Mouse (Mus musculus) spleen, postnatal 0 days (tissue): ENCODE data around the gene Olfr332. TPM values are rescaled to one million over a fixed set of nuclear protein-coding genes. Genes with fewer than 3 reads are reported as not detected.

ENCODE experiments used
- polyA plus RNA-seq: library from polyadenylated mRNA; unstranded; fragments of >200 nt; fragmentation: Nextera tagmentation; extraction: Ambion mirVana; gene quantifications from 2 replicates; pipeline ENCODE4 v1.2.1, GENCODE M21; 2015

The Olfr332 gene
- not detected in 2 replicates for polyA plus RNA-seq

DNA sequence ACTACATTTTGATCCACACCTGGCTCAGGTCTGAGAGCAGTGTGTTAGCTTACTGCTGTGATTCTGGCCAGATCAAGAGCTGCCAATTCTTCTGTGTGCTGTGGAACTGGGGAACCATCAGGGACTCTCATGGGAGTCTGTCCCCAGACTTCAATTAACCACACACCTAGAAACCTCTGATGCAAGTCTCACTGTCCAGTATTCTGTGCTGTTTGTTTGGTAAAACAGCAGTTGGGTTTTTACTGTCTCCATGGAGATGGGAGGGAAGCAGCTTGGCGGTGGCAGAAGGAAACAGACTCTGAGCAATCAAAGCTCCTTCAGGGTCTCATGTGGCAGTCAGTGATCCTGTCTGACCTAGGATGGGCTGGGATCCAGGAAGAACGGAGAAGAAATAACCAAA is at the start of gene Olfr332:
TSS of gene Olfr332 (minus strand) at position 101 of the 400 bp plus-strand sequence.

DNA sequence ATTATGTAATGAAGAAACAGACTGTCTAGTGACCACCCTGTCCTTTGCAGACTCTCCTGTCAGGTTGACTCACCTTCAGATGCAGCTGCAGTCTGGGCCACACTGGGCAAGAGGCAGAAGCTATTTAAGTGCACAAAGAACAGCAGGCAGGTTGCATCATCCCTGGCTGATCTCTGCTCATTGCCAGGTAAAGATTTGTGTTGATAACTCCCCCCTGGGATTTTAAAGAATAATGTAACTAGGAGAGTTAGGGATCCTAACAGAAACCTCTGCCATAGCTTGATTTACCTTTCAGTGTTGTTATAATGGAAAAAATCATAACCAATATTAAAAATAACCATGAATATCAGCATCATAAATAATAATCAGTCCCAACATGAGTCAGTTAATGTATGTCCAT is 42.4 kb upstream of the Olfr332 start, which contains the start of gene Olfr330:
TSS of gene Olfr330 (minus strand) at position 101 of the 400 bp plus-strand sequence.

DNA sequence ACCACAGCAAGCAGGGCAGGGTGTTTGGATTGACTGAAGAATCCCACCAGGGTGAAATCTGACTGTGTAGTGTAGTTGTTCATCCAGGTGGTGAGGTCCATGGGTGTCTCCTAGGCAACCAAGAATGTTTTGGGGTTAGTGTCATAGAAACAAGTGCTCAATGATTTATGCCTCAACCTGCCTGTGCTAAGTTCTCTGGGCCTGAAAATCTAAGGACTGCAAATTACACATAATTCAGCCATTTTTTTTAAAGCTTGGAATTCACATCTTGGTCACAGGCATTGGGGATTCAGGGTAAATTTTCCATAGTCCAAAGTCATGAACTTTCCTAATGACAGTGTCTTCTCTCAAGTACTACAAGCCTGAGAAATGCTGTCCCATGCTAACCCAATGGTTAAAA is 10.1 kb upstream of the Olfr332 start, which contains the start of gene Olfr331:
TSS of gene Olfr331 (minus strand) at position 101 of the 400 bp plus-strand sequence.

DNA sequence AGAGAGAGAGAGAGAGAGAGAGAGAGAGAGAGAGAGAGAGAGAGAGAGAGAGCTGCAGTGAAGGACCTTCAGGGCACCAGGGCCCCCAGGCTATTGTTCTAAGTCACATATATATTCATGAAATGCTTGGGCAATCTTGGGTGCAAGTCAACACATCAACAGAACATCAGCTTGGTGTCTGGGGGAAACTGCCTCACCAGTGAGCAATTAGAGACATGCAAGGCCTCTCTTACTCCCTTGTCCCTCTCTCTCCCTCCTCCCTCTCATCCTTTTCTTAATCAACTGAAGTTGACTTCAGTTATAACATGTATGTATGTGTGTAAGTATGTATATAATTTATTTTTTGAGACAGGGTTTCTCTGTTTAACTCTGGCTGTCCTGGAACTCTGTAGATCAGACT is 30.2 kb downstream of the Olfr332 start, which contains the start of gene Olfr30:
TSS of gene Olfr30 (minus strand) at position 101 of the 400 bp plus-strand sequence.

DNA sequence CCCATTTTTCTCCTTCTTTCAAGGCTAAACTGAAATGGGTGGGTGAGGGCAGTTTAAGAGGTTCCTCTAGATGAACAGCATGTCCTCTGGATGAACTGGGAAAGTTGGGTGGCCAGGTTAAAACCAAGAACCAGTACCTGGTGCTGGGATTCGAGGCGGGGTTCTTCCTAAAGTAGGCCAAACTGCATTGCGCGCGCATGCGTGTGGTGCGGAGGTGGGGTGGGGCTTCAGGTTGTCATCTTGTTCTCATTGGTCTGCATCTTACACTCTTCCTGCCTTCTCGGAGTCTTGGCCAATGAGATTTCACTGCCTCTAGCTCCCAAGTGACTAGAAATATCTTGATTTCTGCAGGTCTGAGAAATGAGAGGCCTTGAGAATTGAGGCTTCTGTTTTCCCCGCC is 39.6 kb downstream of the Olfr332 start, which contains the start of gene Lypd9:
TSS of gene Lypd9 (minus strand) at position 165 of the 400 bp plus-strand sequence.

Other genes with a start within 250 kb of the Olfr332 start
- 5.0 and 7.1 TPM in 2 replicates for gene 4930438A08Rik, start 217.8 kb downstream of the Olfr332 start, polyA plus RNA-seq
- 11.9 and 14.9 TPM in 2 replicates for gene Zfp692, start 185.5 kb downstream of the Olfr332 start, polyA plus RNA-seq
- 86.8 and 94.5 TPM in 2 replicates for gene Zfp672, start 162.2 kb downstream of the Olfr332 start, polyA plus RNA-seq
- gene Sh3bp5l, start 161.8 kb downstream of the Olfr332 start, polyA plus RNA-seq: 16.8 and 18.7 TPM in 2 replicates
- not detected in 2 replicates for gene Lypd8, start 113.5 kb downstream of the Olfr332 start, polyA plus RNA-seq
- gene 1810065E05Rik, start 71.4 kb downstream of the Olfr332 start, polyA plus RNA-seq: not detected in 2 replicates
- not detected in 2 replicates for gene Gm12253, start 60.0 kb downstream of the Olfr332 start, polyA plus RNA-seq
- not detected in 2 replicates for gene Lypd9, start 39.6 kb downstream of the Olfr332 start, polyA plus RNA-seq
- gene Olfr30, start 30.3 kb downstream of the Olfr332 start, polyA plus RNA-seq: not detected in 2 replicates
- gene Olfr331, start 10.0 kb upstream of the Olfr332 start, polyA plus RNA-seq: not detected in 2 replicates
- gene Olfr330, start 42.3 kb upstream of the Olfr332 start, polyA plus RNA-seq: not detected in 2 replicates
- not detected in 2 replicates for gene Olfr329-ps, start 53.9 kb upstream of the Olfr332 start, polyA plus RNA-seq
- gene Olfr328, start 63.1 kb upstream of the Olfr332 start, polyA plus RNA-seq: 0.07 TPM in 1 of 2 replicates, not detected in the other
- not detected in 2 replicates for gene Olfr224, start 78.0 kb upstream of the Olfr332 start, polyA plus RNA-seq
- gene Olfr325, start 85.2 kb upstream of the Olfr332 start, polyA plus RNA-seq: not detected in 2 replicates
- gene Olfr324, start 102.6 kb upstream of the Olfr332 start, polyA plus RNA-seq: not detected in 2 replicates
- 0.14 and 0.19 TPM in 2 replicates for gene 2210407C18Rik, start 123.5 kb upstream of the Olfr332 start, polyA plus RNA-seq
- not detected in 2 replicates for gene Olfr323, start 137.9 kb upstream of the Olfr332 start, polyA plus RNA-seq
- 12.8 and 13.1 TPM in 2 replicates for gene Trim58, start 147.9 kb upstream of the Olfr332 start, polyA plus RNA-seq
- gene Olfr322, start 166.2 kb upstream of the Olfr332 start, polyA plus RNA-seq: 0.04 TPM in 2 replicates
- gene Olfr320, start 188.5 kb upstream of the Olfr332 start, polyA plus RNA-seq: not detected in 2 replicates
- gene Olfr319, start 206.6 kb upstream of the Olfr332 start, polyA plus RNA-seq: not detected in 2 replicates
- gene Olfr318, start 231.5 kb upstream of the Olfr332 start, polyA plus RNA-seq: not detected in 2 replicates
- not detected in 2 replicates for gene Olfr317, start 246.7 kb upstream of the Olfr332 start, polyA plus RNA-seq